Mouse (Mus musculus) urinary bladder, postnatal 25 days (tissue): ENCODE results near the gene Atg7.

ENCODE experiments used
- DNase-seq: peaks from one replicate; pipeline ENCODE4 v3.0.0; 2022; ENCODE audit warnings: low spot score

Atg7 gene

DNA sequence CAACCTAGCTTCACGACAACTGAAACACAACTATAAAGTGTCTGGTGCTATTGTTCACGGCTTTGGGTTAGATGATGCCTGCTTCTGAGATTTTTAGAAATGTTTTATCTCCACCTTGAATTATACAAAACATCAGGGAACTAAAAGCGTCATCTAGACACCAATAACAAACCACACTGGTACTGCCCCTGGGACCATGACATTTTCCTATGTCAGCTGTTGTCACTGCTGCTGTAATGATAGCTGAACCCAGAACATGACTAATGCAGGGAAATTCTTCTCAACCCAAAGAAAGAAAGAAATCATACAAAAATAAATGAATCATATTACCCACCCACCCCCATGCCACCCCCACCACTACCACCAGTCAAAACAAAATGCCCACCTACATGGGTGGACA is 261.9 kb downstream of the Atg7 start:
- no peak for DNase-seq

DNA sequence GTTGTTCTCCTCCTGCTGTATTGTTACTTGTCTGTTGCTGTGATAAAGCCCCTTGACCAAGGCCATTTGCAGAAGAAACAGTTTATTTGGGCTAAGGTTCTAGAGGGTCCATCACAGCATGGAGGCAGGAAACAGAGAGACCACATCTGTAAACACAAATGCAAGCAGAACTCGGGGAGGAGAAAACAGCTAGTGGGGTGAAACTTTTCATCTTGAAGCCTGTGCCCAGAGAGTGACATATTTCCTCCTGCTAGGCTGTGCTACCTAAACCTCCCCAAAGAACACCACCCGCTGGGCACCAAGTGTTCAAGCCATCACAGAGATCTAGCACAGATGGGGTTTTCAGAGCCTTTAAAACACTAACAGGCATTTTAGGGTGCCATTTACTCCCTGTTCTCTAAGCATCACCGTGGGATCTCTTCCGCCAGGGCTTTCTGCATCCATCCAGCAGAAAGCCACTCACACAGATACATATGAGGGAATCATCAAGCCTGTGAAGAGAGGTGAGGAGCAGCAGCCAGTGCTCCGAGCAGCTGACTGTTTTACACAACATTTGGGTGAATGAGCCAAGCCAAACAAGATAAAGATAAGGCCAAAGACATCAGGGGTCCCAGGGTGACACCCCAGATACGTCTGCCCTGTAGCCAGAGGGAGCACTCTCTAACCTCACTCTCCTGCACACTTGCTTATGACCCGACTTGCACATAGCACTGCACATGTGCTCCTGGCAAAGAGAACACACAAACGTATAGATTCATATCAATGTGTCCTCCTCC is 262.5 kb downstream of the Atg7 start:
- no peak for DNase-seq

DNA sequence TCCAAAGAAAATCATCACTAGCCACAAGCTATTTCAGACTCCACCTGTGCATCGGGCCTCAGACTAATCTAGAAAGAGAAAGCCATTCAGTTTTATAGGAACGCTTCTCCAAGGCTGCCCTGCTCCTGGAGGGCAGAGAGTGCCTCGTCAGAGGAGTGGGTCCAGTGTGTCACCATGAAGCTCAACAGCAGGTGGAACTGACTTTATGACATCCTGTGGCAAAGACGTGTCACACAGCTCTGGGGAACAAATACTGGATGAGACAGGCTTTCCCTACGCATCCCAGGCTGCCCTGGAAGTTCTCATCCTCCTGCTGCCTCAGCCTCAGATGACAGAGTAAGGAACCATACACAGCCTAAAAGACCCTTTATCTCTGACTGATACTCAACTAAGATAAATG is 263.3 kb downstream of the Atg7 start:
- DNase-seq = no peak

DNA sequence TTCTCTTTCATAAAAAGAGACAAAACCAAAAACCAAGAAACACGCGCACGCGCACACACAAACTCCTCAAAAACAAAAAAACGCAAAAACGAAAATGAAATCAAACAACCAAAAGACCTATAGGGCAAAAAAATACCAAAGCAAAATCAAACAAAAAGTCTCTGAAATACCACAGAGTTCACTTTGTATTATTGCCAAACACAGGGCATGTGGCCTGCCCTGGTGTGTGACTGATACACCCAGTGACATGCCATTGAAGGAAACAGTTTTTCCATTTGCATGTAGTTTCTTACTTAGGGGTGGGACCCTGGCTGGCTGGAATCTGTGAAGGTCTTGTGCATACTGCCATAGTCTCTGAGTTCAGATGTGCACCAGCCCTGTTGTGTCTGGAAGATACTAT is 264.6 kb downstream of the Atg7 start:
- DNase-seq = no peak

DNA sequence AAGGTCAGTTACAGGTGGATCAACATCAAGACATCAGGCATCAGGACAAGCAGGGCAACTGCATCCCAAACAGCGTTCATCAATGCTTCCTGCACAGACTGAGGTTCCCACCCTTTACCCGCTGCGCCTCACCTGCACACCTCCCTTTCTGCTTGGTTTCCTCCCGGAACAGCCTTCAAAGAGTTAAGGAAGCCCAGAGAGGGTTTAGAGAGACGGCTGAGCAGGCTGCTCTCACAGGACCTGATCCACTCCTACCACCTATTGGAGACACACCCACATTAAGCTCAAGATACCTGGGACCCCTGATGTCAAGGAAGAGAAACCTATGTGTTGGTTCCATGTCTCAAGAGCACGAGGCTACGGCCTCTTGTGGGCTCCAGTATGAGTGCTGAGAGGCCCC is 266.9 kb downstream of the Atg7 start:
- no peak for DNase-seq
